Mouse (Mus musculus): ENCODE data around the gene Cfap61. TPM values are rescaled to one million over a fixed set of nuclear protein-coding genes. Genes with fewer than 3 reads are reported as not detected.

Gene Cfap61
- total RNA-seq, 2 experiments from 2014 or later, result 3.4 to 3.5 TPM

- no peak for DNase-seq (ENCODE audit: low spot score in 2 of 2)
Measured at GRCm38 (mm10) chr2:146009596-146010349, 75.2 kb downstream of the Cfap61 start.

- no peak for DNase-seq (ENCODE audit: low spot score in 2 of 2)
Measured at GRCm38 (mm10) chr2:146010816-146011215, 76.2 kb downstream of the Cfap61 start.

- no peak for DNase-seq (ENCODE audit: low spot score in 2 of 2)
Measured at GRCm38 (mm10) chr2:146015341-146016186, 81.0 kb downstream of the Cfap61 start.

- DNase-seq (ENCODE audit: low spot score in 2 of 2), result no peak
Measured at GRCm38 (mm10) chr2:146022846-146023245, 88.3 kb downstream of the Cfap61 start.

- DNase-seq (ENCODE audit: low spot score in 2 of 2), result no peak
Measured at GRCm38 (mm10) chr2:146043640-146044039, 109.1 kb downstream of the Cfap61 start.

GRCm38 (mm10) chr2:146044926-146045890, 110.6 kb downstream of the Cfap61 start:
- DNase-seq (ENCODE audit: low spot score in 2 of 2), result peak; percentile 48 to 66

GRCm38 (mm10) chr2:146047691-146048090, 113.1 kb downstream of the Cfap61 start:
- DNase-seq (ENCODE audit: low spot score in 2 of 2), result no peak

- DNase-seq (ENCODE audit: low spot score in 2 of 2), result no peak
Measured at GRCm38 (mm10) chr2:146048221-146048829, 113.7 kb downstream of the Cfap61 start.

- no peak for DNase-seq (ENCODE audit: low spot score in 2 of 2)
Measured at GRCm38 (mm10) chr2:146049339-146049738, 114.8 kb downstream of the Cfap61 start.

- DNase-seq (ENCODE audit: low spot score in 2 of 2), result no peak
Measured at GRCm38 (mm10) chr2:146050069-146050468, 115.5 kb downstream of the Cfap61 start.

- DNase-seq (ENCODE audit: low spot score in 2 of 2), result peak; percentile 17 to 44
Measured at GRCm38 (mm10) chr2:146051334-146051733, 116.8 kb downstream of the Cfap61 start.

GRCm38 (mm10) chr2:146057123-146057522, 122.5 kb downstream of the Cfap61 start:
- no peak for DNase-seq (ENCODE audit: low spot score in 2 of 2)

- DNase-seq (ENCODE audit: low spot score in 2 of 2), result peak in 1 of 2 experiments; percentile 28
Measured at GRCm38 (mm10) chr2:146058791-146059190, 124.2 kb downstream of the Cfap61 start.

GRCm38 (mm10) chr2:146061421-146062300, 127.1 kb downstream of the Cfap61 start:
- no peak for DNase-seq (ENCODE audit: low spot score in 2 of 2)

- peak in 1 of 2 experiments; percentile 2 for DNase-seq (ENCODE audit: low spot score in 2 of 2)
Measured at GRCm38 (mm10) chr2:146062330-146063092, 127.9 kb downstream of the Cfap61 start.

GRCm38 (mm10) chr2:146063093-146064074, 128.8 kb downstream of the Cfap61 start:
- DNase-seq (ENCODE audit: low spot score in 2 of 2), result no peak

- DNase-seq (ENCODE audit: low spot score in 2 of 2), result no peak
Measured at GRCm38 (mm10) chr2:146067364-146067763, 132.8 kb downstream of the Cfap61 start.

GRCm38 (mm10) chr2:146073300-146073699, 138.7 kb downstream of the Cfap61 start:
- no peak for DNase-seq (ENCODE audit: low spot score in 2 of 2)

Data from layer of hippocampus, adult 18-20 months (tissue).